Mouse (Mus musculus) neural tube, embryonic 13.5 days (tissue): Measurements from ENCODE around the gene Atp9a. TPM values are rescaled to one million over a fixed set of nuclear protein-coding genes. Genes with fewer than 3 reads are reported as not detected.
A peak's percentile ranks its signal among the peaks of the same experiment; 100 is the strongest.

Experiments
- ATAC-seq: fragments of 200-750 bp; cut with Nextera tagmentation; 2 replicates; pipeline ENCODE4 v1.8.0; 2017; ENCODE audit warnings: low read depth, mild to moderate bottlenecking, moderate TSS enrichment, moderate library complexity
- H3K27ac ChIP-seq: fragments of 300-500 bp; sonication (generic); replicated peaks from 2 replicates; pipeline ENCODE4 v1.5.1; 2015; ENCODE audit warnings: moderate library complexity, mild to moderate bottlenecking, inconsistent platforms
- H3K27me3 ChIP-seq: fragments of 300-500 bp; sonication (generic); 2 replicates; pipeline ENCODE4 v1.6.1; 2015; ENCODE audit warnings: mild to moderate bottlenecking, inconsistent platforms
- H3K36me3 ChIP-seq: fragments of 300-500 bp; sonication (generic); 2 replicates; pipeline ENCODE4 v1.6.1; 2015; ENCODE audit warnings: mild to moderate bottlenecking, inconsistent platforms
- H3K4me1 ChIP-seq: fragments of 300-500 bp; sonication (generic); replicated peaks from 2 replicates; pipeline ENCODE4 v1.6.1; 2015; ENCODE audit warnings: inconsistent platforms
- H3K4me2 ChIP-seq: fragments of 300-500 bp; sonication (generic); 2 replicates; pipeline ENCODE4 v1.6.1; 2015; ENCODE audit warnings: inconsistent platforms, mild to moderate bottlenecking, moderate library complexity
- H3K4me3 ChIP-seq: fragments of 300-500 bp; sonication (generic); 2 replicates; pipeline ENCODE4 v1.5.1; 2015; ENCODE audit warnings: mild to moderate bottlenecking, inconsistent platforms
- H3K9ac ChIP-seq: fragments of 300-500 bp; sonication (generic); 2 replicates; pipeline ENCODE4 v1.6.1; 2015; ENCODE audit warnings: moderate library complexity, mild to moderate bottlenecking, inconsistent platforms
- H3K9me3 ChIP-seq: fragments of 300-500 bp; sonication (generic); 2 replicates; pipeline ENCODE4 v1.6.1; 2016; ENCODE audit warnings: inconsistent platforms
- WGBS: fragments of 180-500 bp; shearing (Covaris S2); methylation state at CpG from one replicate; pipeline ENCODE4 v1.1.7; 2015; 5-methylcytosine and 5-hydroxymethylcytosine counted together
- microRNA-seq: library from miRNA; unstranded; fragments of <30 nt; microRNA quantifications from one replicate; pipeline ENCODE4, GENCODE M21; 2016
- polyA plus RNA-seq: library from polyadenylated mRNA; unstranded; fragments of >200 nt; fragmentation: Nextera tagmentation; extraction: Ambion mirVana; gene quantifications from 2 replicates; pipeline ENCODE4 v1.2.1, GENCODE M21; 2015

Gene Atp9a
- polyA plus RNA-seq, 1 experiment from 2014 or later = 72.6 TPM

GRCm38 (mm10) chr2:168588591-168589367 is 153.4 kb downstream of the Atp9a start:
- H3K4me2 ChIP-seq = 0 out of 2 replicates have a peak overlapping the region, but pooled peaks have one; percentile 59

GRCm38 (mm10) chr2:168587159-168587558 is 155.1 kb downstream of the Atp9a start:
- no peak for ATAC-seq
- H3K9ac ChIP-seq = no peak overlapping the region
- peaks cover 47% of the 10 kb centered on the region for H3K27me3 ChIP-seq
- no peak overlapping the region for H3K27ac ChIP-seq
- no peaks in the 10 kb centered on the region for H3K9me3 ChIP-seq
- H3K36me3 ChIP-seq = no peaks in the 10 kb centered on the region
- no peak overlapping the region for H3K4me3 ChIP-seq
- H3K4me1 ChIP-seq = peaks cover 45% of the 10 kb centered on the region
- WGBS = 65% methylated on average over 8 of the region's 8 CpGs
- H3K4me2 ChIP-seq = no peak overlapping the region

More at GRCm38 (mm10) chr2:168588591-168589367, 153.4 kb downstream of the Atp9a start:
- H3K9ac ChIP-seq = no peak overlapping the region
- H3K4me1 ChIP-seq = peaks cover 43% of the 10 kb centered on the region
- 0 out of 2 replicates have a peak, but pooled peaks have one; percentile 12 for ATAC-seq
- H3K27ac ChIP-seq = no peak overlapping the region
- H3K4me3 ChIP-seq = no peak overlapping the region
- WGBS = 40% methylated on average over 11 of the region's 11 CpGs
- peaks cover 51% of the 10 kb centered on the region for H3K27me3 ChIP-seq
- H3K9me3 ChIP-seq = no peaks in the 10 kb centered on the region
- no peaks in the 10 kb centered on the region for H3K36me3 ChIP-seq

GRCm38 (mm10) chr2:168586512-168586911 is 155.7 kb downstream of the Atp9a start:
- Histone ChIP-seq H3K9me3 (no peaks in the 10 kb centered on the region), H3K4me1 (peaks cover 45% of the 10 kb centered on the region), H3K4me2 (no peak overlapping the region), H3K4me3 (no peak overlapping the region), H3K36me3 (no peaks in the 10 kb centered on the region), H3K9ac (no peak overlapping the region), H3K27me3 (peaks cover 40% of the 10 kb centered on the region), H3K27ac (no peak overlapping the region)
- no peak for ATAC-seq
- 90% methylated on average over 12 of the region's 12 CpGs for WGBS

GRCm38 (mm10) chr2:168584857-168585256 is 157.4 kb downstream of the Atp9a start:
- no peak; the same call in 1 of the 2 replicates for ATAC-seq
- Histone ChIP-seq H3K27ac (no peak overlapping the region), H3K9me3 (no peaks in the 10 kb centered on the region)

More at GRCm38 (mm10) chr2:168584857-168585256, 157.4 kb downstream of the Atp9a start:
- Histone ChIP-seq H3K4me3 (no peak overlapping the region), H3K4me1 (peaks cover 48% of the 10 kb centered on the region), H3K4me2 (no peak overlapping the region), H3K27me3 (peaks cover 24% of the 10 kb centered on the region), H3K36me3 (no peaks in the 10 kb centered on the region), H3K9ac (0 out of 2 replicates have a peak overlapping the region, but pooled peaks have one; percentile 17)
- whole genome bisulfite sequencing = 68% methylated on average over 6 of the region's 6 CpGs

Small RNA genes within 50 kb of the gene (microRNA-seq; reads per million reads assigned to microRNA genes)
- 0.89 reads per million for gene Mir7004

Other genes starting within 250 kb of the Atp9a start
- 1.7 and 1.8 TPM in 2 replicates for gene Nfatc2, start 140.8 kb downstream of the Atp9a start, polyA plus RNA-seq
- 0.81 and 3.1 TPM in 2 replicates for gene Sall4, start 25.5 kb upstream of the Atp9a start, polyA plus RNA-seq
- 23.9 and 25.1 TPM in 2 replicates for gene Zfp64, start 213.2 kb upstream of the Atp9a start, polyA plus RNA-seq